Mouse (Mus musculus) fat pad, adult 2 months (tissue): ENCODE data around the gene Ppp2r2c.
"Not testable (repeated sequence)": the region's sequence is repeated elsewhere in the genome, so short reads cannot be mapped to it uniquely, and the experiment has no call there.

Experiments
- DNase-seq: peaks from one replicate; pipeline ENCODE4 v3.0.0-alpha.2; 2011; ENCODE audit warnings: low read depth, low spot score; ENCODE audit errors: extremely low read depth

Gene Ppp2r2c

GRCm38 (mm10) chr5:36922811-36923210, 54.5 kb downstream of the Ppp2r2c start:
- DNase-seq, result no peak

- DNase-seq, result no peak
Measured at GRCm38 (mm10) chr5:36923826-36924700, 55.8 kb downstream of the Ppp2r2c start.

GRCm38 (mm10) chr5:36928701-36929100, 60.4 kb downstream of the Ppp2r2c start:
- no peak for DNase-seq

GRCm38 (mm10) chr5:36929376-36929775, 61.1 kb downstream of the Ppp2r2c start:
- no peak for DNase-seq

GRCm38 (mm10) chr5:36933383-36933782, 65.1 kb downstream of the Ppp2r2c start:
- no peak for DNase-seq

- no peak for DNase-seq
Measured at GRCm38 (mm10) chr5:36935486-36936473, 67.5 kb downstream of the Ppp2r2c start.

GRCm38 (mm10) chr5:36936548-36936947, 68.2 kb downstream of the Ppp2r2c start:
- no peak for DNase-seq

- no peak for DNase-seq
Measured at GRCm38 (mm10) chr5:36938021-36938420, 69.7 kb downstream of the Ppp2r2c start.

GRCm38 (mm10) chr5:36938991-36939390, 70.7 kb downstream of the Ppp2r2c start:
- DNase-seq, result not testable (repeated sequence)

- no peak for DNase-seq
Measured at GRCm38 (mm10) chr5:36942446-36942845, 74.1 kb downstream of the Ppp2r2c start.

- no peak for DNase-seq
Measured at GRCm38 (mm10) chr5:36944552-36944951, 76.2 kb downstream of the Ppp2r2c start.

GRCm38 (mm10) chr5:36945102-36945701, 76.9 kb downstream of the Ppp2r2c start:
- no peak for DNase-seq

- DNase-seq, result no peak
Measured at GRCm38 (mm10) chr5:36945713-36946112, 77.4 kb downstream of the Ppp2r2c start.

GRCm38 (mm10) chr5:36946445-36946844, 78.1 kb downstream of the Ppp2r2c start:
- no peak for DNase-seq

- no peak for DNase-seq
Measured at GRCm38 (mm10) chr5:36948831-36949230, 80.5 kb downstream of the Ppp2r2c start.

- no peak for DNase-seq
Measured at GRCm38 (mm10) chr5:36950871-36951270, 82.6 kb downstream of the Ppp2r2c start.

- no peak for DNase-seq
Measured at GRCm38 (mm10) chr5:36952311-36952710, 84.0 kb downstream of the Ppp2r2c start.

GRCm38 (mm10) chr5:36955366-36955765, 87.1 kb downstream of the Ppp2r2c start:
- DNase-seq, result no peak

GRCm38 (mm10) chr5:36958837-36959236, 90.5 kb downstream of the Ppp2r2c start:
- DNase-seq, result no peak

- no peak for DNase-seq
Measured at GRCm38 (mm10) chr5:36960501-36960900, 92.2 kb downstream of the Ppp2r2c start.

- DNase-seq, result no peak
Measured at GRCm38 (mm10) chr5:36971587-36971986, 103.3 kb downstream of the Ppp2r2c start.
